13 mouse cellular contexts compared by ENCODE assay signal in the genomic region with DNA sequence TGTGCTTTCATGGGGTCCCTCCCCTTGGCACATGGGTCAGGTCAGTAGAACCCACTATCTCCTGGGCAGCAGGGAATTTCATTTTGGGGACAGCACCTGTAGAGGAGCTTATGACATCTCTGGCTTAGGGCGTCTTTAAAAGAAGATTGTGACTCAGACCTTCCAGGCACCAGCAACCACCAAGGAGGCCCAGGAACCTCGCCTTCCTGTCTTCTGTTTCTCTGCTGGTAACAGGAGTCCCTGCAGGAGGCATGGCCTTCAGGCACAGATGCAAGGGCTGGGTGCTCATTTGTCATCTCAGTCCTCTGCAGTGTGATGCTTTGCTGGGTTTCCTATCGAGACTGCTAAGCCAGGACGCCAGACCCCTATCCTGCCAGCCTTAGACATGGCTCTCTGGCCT. TPM values are rescaled to one million over a fixed set of nuclear protein-coding genes. Genes with fewer than 3 reads are reported as not detected.
"Had no signal": no experiment of that assay in that cellular context is flagged by ENCODE, and none has a peak within 500 bp of the region (broad histone marks: within the 10 kb centered on the region; RNA-seq: fewer than 3 reads in every experiment).

No protein-coding gene starts in this region.

- DNase-seq: kidney, postnatal 25 days; liver, embryonic 13.5 days; lung, adult 2 months; lung, postnatal 14 days; lung, postnatal 4 days; midbrain, embryonic 14.5 days; right cerebral cortex, adult 18-20 months; right cerebral cortex, postnatal 14 days; right cerebral cortex, postnatal 4 days; thymus, adult 18-20 months; thymus, postnatal 36 days had no signal

RNA-seq across cellular contexts. Expression of gene Dpysl4, which starts 43.2 kb away (rescaled TPM):
- total RNA-seq: megakaryocyte progenitor cell, adult 5-6 weeks; megakaryocyte-erythroid progenitor cell, adult 5-6 weeks had no signal
